Mouse (Mus musculus) adrenal gland, postnatal 25 days (tissue): ENCODE data around the gene Stambp. TPM values are rescaled to one million over a fixed set of nuclear protein-coding genes. Genes with fewer than 3 reads are reported as not detected.

Source experiments
- DNase-seq: peaks from one replicate; pipeline ENCODE4 v3.0.0; 2021; ENCODE audit warnings: mixed read lengths
- total RNA-seq: library from RNA; stranded (reverse); gene quantifications from 2 replicates; pipeline ENCODE4 v1.2.3, GENCODE M21; 2021

Gene Stambp
- total RNA-seq, 1 experiment from 2014 or later, result 31.1 TPM

- DNase-seq, result no peak
Observed at GRCm38 (mm10) chr6:83501524-83502310, 70.8 kb downstream of the Stambp start.

GRCm38 (mm10) chr6:83500462-83500861, 72.1 kb downstream of the Stambp start:
- no peak for DNase-seq

- DNase-seq, result no peak
Observed at GRCm38 (mm10) chr6:83499078-83499477, 73.5 kb downstream of the Stambp start.

GRCm38 (mm10) chr6:83496753-83497710, 75.5 kb downstream of the Stambp start:
- DNase-seq, result peak; percentile 52

GRCm38 (mm10) chr6:83496009-83496752, 76.3 kb downstream of the Stambp start:
- peak; percentile 76 for DNase-seq

Other genes with a start within 250 kb of the Stambp start
- gene Mthfd2, start 246.8 kb downstream of the Stambp start, total RNA-seq, result 29.2 and 47.6 TPM in 2 replicates
- 81.3 and 81.9 TPM in 2 replicates for gene Mob1a, start 246.7 kb downstream of the Stambp start, total RNA-seq
- gene Bola3, start 223.6 kb downstream of the Stambp start, total RNA-seq, result 193 and 211 TPM in 2 replicates
- gene Tet3, start 113.6 kb downstream of the Stambp start, total RNA-seq, result 38.5 and 52.6 TPM in 2 replicates
- 50.2 and 56.8 TPM in 2 replicates for gene Dguok, start 65.8 kb downstream of the Stambp start, total RNA-seq
- not detected in 2 replicates for gene Actg2, start 36.5 kb downstream of the Stambp start, total RNA-seq
- gene Clec4f, start 83.5 kb upstream of the Stambp start, total RNA-seq, result not detected in 2 replicates
- not detected in 2 replicates for gene Cd207, start 105.1 kb upstream of the Stambp start, total RNA-seq
- not detected in 2 replicates for gene Vax2, start 138.5 kb upstream of the Stambp start, total RNA-seq
- not detected in 2 replicates for gene Atp6v1b1, start 170.3 kb upstream of the Stambp start, total RNA-seq
- gene Ankrd53, start 189.9 kb upstream of the Stambp start, total RNA-seq, result 0.30 TPM in 1 of 2 replicates, not detected in the other
- gene Tex261, start 203.1 kb upstream of the Stambp start, total RNA-seq, result 108 and 125 TPM in 2 replicates
- gene Nagk, start 222.3 kb upstream of the Stambp start, total RNA-seq, result 50.4 and 59.5 TPM in 2 replicates